26 mouse cellular contexts compared by ENCODE assay signal in genomic region chr13:101253698-101254468, GRCm38 (mm10).
DNase-seq lines count a peak whose midpoint lies in the region; ATAC-seq and TF ChIP-seq lines count a peak whose summit lies in the region.
"Had no signal": no experiment of that assay in that cellular context is flagged by ENCODE, and none has a peak within 500 bp of the region (broad histone marks: within the 10 kb centered on the region; RNA-seq: fewer than 3 reads in every experiment).

No protein-coding gene starts in this region.

- ATAC-seq in kidney, embryonic 16.5 days (ENCODE audit: low FRiP score, low TSS enrichment), result peak; percentile 71; the same call in 1 of the 2 replicates
- ATAC-seq: forebrain, embryonic 13.5 days; hindbrain, embryonic 16.5 days; intestine, embryonic 15.5 days had no signal

- WGBS in kidney, embryonic 16.5 days, result 50% methylated on average over 5 of the region's 5 CpGs

- H3K9ac ChIP-seq in kidney, embryonic 16.5 days (replicated peaks; ENCODE audit: low read length), result no peak overlapping the region
- H3K9ac ChIP-seq: forebrain, embryonic 13.5 days; intestine, embryonic 15.5 days; limb, embryonic 12.5 days; liver, embryonic 15.5 days; lung, embryonic 15.5 days; midbrain, embryonic 12.5 days; neural tube, embryonic 12.5 days had no signal

- H3K27ac ChIP-seq in kidney, embryonic 16.5 days (ENCODE audit: low read length), result no peak overlapping the region
- H3K27ac ChIP-seq in gastrocnemius, adult 2 months, result no peak overlapping the region
- H3K27ac ChIP-seq: forebrain, embryonic 13.5 days; hindbrain, embryonic 10.5 days; intestine, embryonic 15.5 days; limb, embryonic 12.5 days; liver, embryonic 15.5 days; lung, embryonic 15.5 days; midbrain, embryonic 12.5 days; neural tube, embryonic 12.5 days had no signal

- H3K27me3 ChIP-seq in kidney, embryonic 16.5 days (ENCODE audit: insufficient read depth, low read length), result no peaks in the 10 kb centered on the region
- H3K27me3 ChIP-seq: forebrain, embryonic 13.5 days; intestine, embryonic 15.5 days; limb, embryonic 12.5 days; liver, embryonic 15.5 days; lung, embryonic 15.5 days; midbrain, embryonic 12.5 days; neural tube, embryonic 12.5 days had no signal

- H3K4me1 ChIP-seq in kidney, embryonic 16.5 days (ENCODE audit: insufficient read depth, low read length), result no peaks in the 10 kb centered on the region
- H3K4me1 ChIP-seq: forebrain, embryonic 13.5 days; hindbrain, embryonic 10.5 days; intestine, embryonic 15.5 days; limb, embryonic 12.5 days; liver, embryonic 15.5 days; lung, embryonic 15.5 days; midbrain, embryonic 12.5 days; neural tube, embryonic 12.5 days had no signal

- no peak overlapping the region for H3K4me2 ChIP-seq in kidney, embryonic 16.5 days (replicated peaks; ENCODE audit: low read depth, low read length)
- H3K4me2 ChIP-seq: forebrain, embryonic 13.5 days; intestine, embryonic 15.5 days; limb, embryonic 12.5 days; liver, embryonic 15.5 days; lung, embryonic 15.5 days; midbrain, embryonic 12.5 days; neural tube, embryonic 12.5 days had no signal

- intact Hi-C loops in gastrocnemius, adult 2 months (cut with DNase I), result no loop called here

- no peaks in the 10 kb centered on the region for H3K36me3 ChIP-seq in kidney, embryonic 16.5 days (ENCODE audit: insufficient read depth, low read length)
- H3K36me3 ChIP-seq: hindbrain, embryonic 10.5 days; intestine, embryonic 15.5 days; limb, embryonic 12.5 days; liver, embryonic 15.5 days; lung, embryonic 15.5 days; midbrain, embryonic 12.5 days; neural tube, embryonic 12.5 days had no signal

- H3K4me3 ChIP-seq in kidney, embryonic 16.5 days (ENCODE audit: low read length), result no peak overlapping the region
- H3K4me3 ChIP-seq in gastrocnemius, adult 2 months, result no peak overlapping the region
- H3K4me3 ChIP-seq: forebrain, embryonic 13.5 days; hindbrain, embryonic 10.5 days; intestine, embryonic 15.5 days; limb, embryonic 12.5 days; liver, embryonic 15.5 days; lung, embryonic 15.5 days; midbrain, embryonic 12.5 days; myocyte; neural tube, embryonic 12.5 days had no signal

- H3K9me3 ChIP-seq in kidney, embryonic 16.5 days (ENCODE audit: low read length), result no peaks in the 10 kb centered on the region
- H3K9me3 ChIP-seq: forebrain, embryonic 13.5 days; hindbrain, embryonic 10.5 days; intestine, embryonic 15.5 days; limb, embryonic 12.5 days; liver, embryonic 15.5 days; lung, embryonic 15.5 days; midbrain, embryonic 12.5 days; neural tube, embryonic 12.5 days had no signal

- TF ChIP-seq CTCF in gastrocnemius, adult 2 months (IDR thresholded peaks at IDR 0.05), result no peak

- peak; percentile 12 for DNase-seq in embryo, embryonic 10 days (ENCODE audit: low spot score)
- no peak for DNase-seq in embryo, embryonic 9.5 days (ENCODE audit: extremely low spot score)
- DNase-seq in kidney, postnatal 36 days, result no peak
- peak; percentile 31 for DNase-seq in adrenal gland, postnatal 10 days
- peak; percentile 7 for DNase-seq in embryo, embryonic 10.5 days (ENCODE audit: low spot score)
- DNase-seq in c-Kit-positive CD71-positive TER-119-positive erythroid progenitor cells, embryonic 14.5 days (ENCODE audit: low spot score), result no peak
- no peak for DNase-seq in gastrocnemius, adult 2 months
- DNase-seq: B cell, adult 2 months; cerebellum, adult 11-12 months; cerebellum, adult 9-11 months; heart, postnatal 14 days; kidney, adult 9 months; layer of hippocampus, adult 9-11 months; right cerebral cortex, adult 18-20 months; right cerebral cortex, postnatal 4 days had no signal

Comparison
In these comparisons a context has a peak if more than half of its experiments do, and no peak if none do; other contexts are left out.
1. DNase-seq: peak in embryo, embryonic 10 days (single experiment), adrenal gland, postnatal 10 days (single experiment) and embryo, embryonic 10.5 days (single experiment); none in embryo, embryonic 9.5 days (single experiment), kidney, postnatal 36 days (0 of 2), c-Kit-positive CD71-positive TER-119-positive erythroid progenitor cells, embryonic 14.5 days (single experiment) and gastrocnemius, adult 2 months (single experiment).